Mouse (Mus musculus) right cerebral cortex, adult 18-20 months (tissue): ENCODE measurements around the gene Olfr311.

Experiments
- DNase-seq: peaks from one replicate; pipeline ENCODE4 v3.0.0; 2022; ENCODE audit warnings: mixed read lengths

Gene Olfr311

DNA sequence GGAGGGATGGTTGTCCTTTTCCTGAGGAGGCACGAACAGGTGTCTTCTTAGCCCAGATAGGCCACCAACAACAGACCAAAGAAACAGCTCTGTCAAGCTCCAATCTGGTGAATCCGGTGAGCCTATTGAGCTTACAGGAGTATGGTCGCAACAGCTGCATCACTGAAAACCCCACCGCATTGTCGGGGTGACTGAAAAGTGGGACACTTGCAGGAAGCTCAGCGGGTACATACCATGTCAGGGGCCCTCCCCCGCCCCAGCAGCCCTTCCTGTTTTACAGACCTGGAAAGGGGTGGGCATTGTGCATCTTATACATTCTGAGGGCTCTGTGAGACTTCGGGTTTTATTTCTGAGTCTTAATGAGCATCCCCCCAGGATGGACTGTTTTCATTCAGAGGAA is 44.7 kb downstream of the Olfr311 start:
- DNase-seq: no peak

DNA sequence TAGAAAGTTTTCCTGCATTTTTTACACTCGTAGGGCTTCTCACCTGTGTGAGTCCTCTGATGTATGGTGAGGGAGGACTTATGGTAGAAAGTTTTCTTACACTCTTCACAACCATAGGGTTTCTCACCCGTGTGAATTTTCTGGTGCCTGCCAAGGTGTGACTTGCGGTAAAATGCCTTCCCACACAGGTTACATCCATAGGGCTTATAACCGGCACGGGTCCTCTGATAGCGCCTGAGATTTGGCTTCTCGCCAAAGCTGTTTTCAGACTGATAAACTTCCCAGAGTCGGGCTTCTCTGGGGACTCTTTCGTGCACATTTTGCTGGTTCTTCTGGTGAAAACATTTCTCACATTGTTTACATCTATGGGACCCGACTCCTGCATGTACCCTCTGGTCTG is 51.5 kb downstream of the Olfr311 start:
- DNase-seq: no peak
